Mouse (Mus musculus) effector memory CD4-positive, alpha-beta T cell, adult 5 months (primary cell): ENCODE results near the gene Olfr318. TPM values are rescaled to one million over a fixed set of nuclear protein-coding genes. Genes with fewer than 3 reads are reported as not detected.

Source experiments
- polyA plus RNA-seq: library from polyadenylated mRNA; unstranded; fragments of 100-300 nt; shearing (Covaris generic); gene quantifications from one replicate; pipeline ENCODE4 v1.2.1, GENCODE M21; 2017

Gene Olfr318
- polyA plus RNA-seq, result not detected

DNA sequence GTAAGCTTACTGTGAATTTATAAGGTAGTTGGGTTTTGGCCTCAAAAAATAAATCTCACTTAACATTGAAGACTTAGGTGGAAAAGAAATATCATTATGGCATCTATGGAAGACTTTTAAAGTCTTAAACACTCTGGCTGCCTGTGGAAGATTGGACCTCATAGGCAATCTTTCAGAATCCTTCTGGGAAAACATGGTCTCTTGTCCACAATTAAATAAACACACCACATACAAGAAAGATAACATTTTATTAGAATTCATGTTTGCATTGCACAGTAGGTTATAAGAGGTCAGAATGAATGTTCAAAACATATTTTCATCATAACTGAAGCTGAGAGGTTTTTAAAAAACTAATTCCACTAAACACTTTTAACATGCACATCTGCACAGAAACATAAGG, at the start of gene Olfr318:
Gene Olfr318 (minus strand): TSS at position 101 of the 400 bp plus-strand sequence.

GRCm38 (mm10) chr11:58772888-58773287, 49.1 kb upstream of the Olfr318 start, which contains the start of gene Olfr315:
Gene Olfr315 (plus strand): TSS chr11:58773188.

GRCm38 (mm10) chr11:58752434-58752833, 28.6 kb upstream of the Olfr318 start, which contains the start of gene Olfr316:
Gene Olfr316 (plus strand): TSS chr11:58752734.

DNA sequence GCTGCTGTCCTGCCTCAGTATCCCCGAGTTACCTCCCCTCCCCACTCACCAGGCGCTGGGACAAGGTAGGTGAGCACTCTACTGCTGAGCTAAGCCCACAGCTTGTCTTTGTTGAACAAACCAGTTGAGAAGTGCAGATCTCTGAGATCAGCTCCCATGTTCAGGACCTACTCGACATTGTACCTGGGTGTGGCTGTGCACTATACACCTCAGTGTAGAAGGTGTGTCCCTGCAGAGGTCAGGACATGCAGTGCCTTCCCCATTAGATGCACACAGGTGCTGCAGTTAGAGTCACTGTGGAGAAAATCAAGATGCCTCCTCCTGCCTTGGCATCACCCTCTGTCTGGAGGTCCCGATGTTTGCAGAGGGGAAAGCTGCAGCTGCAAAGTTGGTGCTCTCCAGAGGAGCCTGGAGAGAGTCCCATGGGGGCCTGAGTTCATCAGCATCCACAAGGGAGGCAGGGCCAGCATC, 15.0 kb upstream of the Olfr318 start, which contains the start of gene Olfr317:
Gene Olfr317 (minus strand): TSS at position 421 of the 471 bp plus-strand sequence.

GRCm38 (mm10) chr11:58698862-58699261, 25.0 kb downstream of the Olfr318 start, which contains the start of gene Olfr319:
Gene Olfr319 (plus strand): TSS chr11:58699162.

GRCm38 (mm10) chr11:58680799-58681198, 43.0 kb downstream of the Olfr318 start, which contains the start of gene Olfr320:
Gene Olfr320 (plus strand): TSS chr11:58681099.

Other genes with a start within 250 kb of the Olfr318 start
- gene Olfr332, start 231.5 kb downstream of the Olfr318 start, polyA plus RNA-seq, result not detected
- gene Olfr331, start 221.4 kb downstream of the Olfr318 start, polyA plus RNA-seq, result not detected
- 0.41 TPM for gene Olfr330, start 189.2 kb downstream of the Olfr318 start, polyA plus RNA-seq
- gene Olfr329-ps, start 177.6 kb downstream of the Olfr318 start, polyA plus RNA-seq, result not detected
- 0.19 TPM for gene Olfr328, start 168.4 kb downstream of the Olfr318 start, polyA plus RNA-seq
- not detected for gene Olfr224, start 153.5 kb downstream of the Olfr318 start, polyA plus RNA-seq
- gene Olfr325, start 146.3 kb downstream of the Olfr318 start, polyA plus RNA-seq, result not detected
- not detected for gene Olfr324, start 128.9 kb downstream of the Olfr318 start, polyA plus RNA-seq
- gene 2210407C18Rik, start 107.9 kb downstream of the Olfr318 start, polyA plus RNA-seq, result not detected
- gene Olfr323, start 93.5 kb downstream of the Olfr318 start, polyA plus RNA-seq, result not detected
- not detected for gene Trim58, start 83.5 kb downstream of the Olfr318 start, polyA plus RNA-seq
- gene Olfr322, start 65.2 kb downstream of the Olfr318 start, polyA plus RNA-seq, result not detected
- gene Olfr320, start 42.9 kb downstream of the Olfr318 start, polyA plus RNA-seq, result not detected
- not detected for gene Olfr319, start 24.9 kb downstream of the Olfr318 start, polyA plus RNA-seq
- not detected for gene Olfr317, start 15.2 kb upstream of the Olfr318 start, polyA plus RNA-seq
- not detected for gene Olfr316, start 28.7 kb upstream of the Olfr318 start, polyA plus RNA-seq
- gene Olfr315, start 49.2 kb upstream of the Olfr318 start, polyA plus RNA-seq, result not detected
- not detected for gene Olfr314, start 58.9 kb upstream of the Olfr318 start, polyA plus RNA-seq
- gene Fam183b, start 77.9 kb upstream of the Olfr318 start, polyA plus RNA-seq, result not detected
- gene Olfr313, start 91.0 kb upstream of the Olfr318 start, polyA plus RNA-seq, result not detected
- 0.12 TPM for gene Olfr312, start 105.2 kb upstream of the Olfr318 start, polyA plus RNA-seq
- gene Olfr311, start 115.2 kb upstream of the Olfr318 start, polyA plus RNA-seq, result not detected
- 1.7 TPM for gene Gm12258, start 123.1 kb upstream of the Olfr318 start, polyA plus RNA-seq
- 3.0 TPM for gene 2810021J22Rik, start 143.2 kb upstream of the Olfr318 start, polyA plus RNA-seq
- 3.0 TPM for gene Zfp39, start 180.2 kb upstream of the Olfr318 start, polyA plus RNA-seq
- gene Btnl10, start 193.9 kb upstream of the Olfr318 start, polyA plus RNA-seq, result not detected
- 199 TPM for gene Rnf187, start 214.9 kb upstream of the Olfr318 start, polyA plus RNA-seq
- 13.5 TPM for gene Hist3h2ba, start 224.9 kb upstream of the Olfr318 start, polyA plus RNA-seq
- 23.4 TPM for gene Hist3h2a, start 230.7 kb upstream of the Olfr318 start, polyA plus RNA-seq
- 0.30 TPM for gene Trim17, start 230.7 kb upstream of the Olfr318 start, polyA plus RNA-seq